Mouse (Mus musculus) lung, postnatal 0 days (tissue): Measurements from ENCODE around the gene Hivep3. TPM values are rescaled to one million over a fixed set of nuclear protein-coding genes. Genes with fewer than 3 reads are reported as not detected.

Experiments
- ATAC-seq: fragments of 200-750 bp; cut with Nextera tagmentation; 2 replicates; pipeline ENCODE4 v1.8.0; 2017; ENCODE audit warnings: moderate library complexity
- DNase-seq: peaks from one replicate; pipeline ENCODE4 v3.0.0-alpha.2; 2016; ENCODE audit warnings: low spot score
- H3K27ac ChIP-seq: fragments of 300-500 bp; sonication (generic); 2 replicates; pipeline ENCODE4 v1.5.1; 2014; ENCODE audit warnings: antibody characterized with exemption, mild to moderate bottlenecking, low read length, mixed read lengths
- H3K27me3 ChIP-seq: fragments of 300-500 bp; sonication (generic); replicated peaks from 2 replicates; pipeline ENCODE4 v1.6.1; 2014; ENCODE audit warnings: low read length, mixed read lengths; ENCODE audit not compliant: insufficient read depth
- H3K36me3 ChIP-seq: fragments of 300-500 bp; sonication (generic); 2 replicates; pipeline ENCODE4 v1.6.1; 2014; ENCODE audit warnings: low read length, mixed read lengths; ENCODE audit not compliant: insufficient read depth
- H3K4me1 ChIP-seq: fragments of 300-500 bp; sonication (generic); 2 replicates; pipeline ENCODE4 v1.6.1; 2014; ENCODE audit warnings: antibody characterized with exemption, low read depth, low read length, mixed read lengths; ENCODE audit not compliant: insufficient read depth
- H3K4me2 ChIP-seq: fragments of 300-500 bp; sonication (generic); replicated peaks from 2 replicates; pipeline ENCODE4 v1.6.1; 2014; ENCODE audit warnings: low read depth, mild to moderate bottlenecking, low read length, moderate library complexity, mixed read lengths
- H3K4me3 ChIP-seq: fragments of 300-500 bp; sonication (generic); 2 replicates; pipeline ENCODE4 v1.5.1; 2014; ENCODE audit warnings: low read depth, low read length
- H3K9ac ChIP-seq: fragments of 300-500 bp; sonication (generic); replicated peaks from 2 replicates; pipeline ENCODE4 v1.6.1; 2014; ENCODE audit warnings: low read depth, mild to moderate bottlenecking
- H3K9me3 ChIP-seq: fragments of 300-500 bp; sonication (generic); 2 replicates; pipeline ENCODE4 v1.6.1; 2016; ENCODE audit warnings: low read length, mixed read lengths
- CTCF ChIP-seq: IDR thresholded peaks from 2 replicates; pipeline ENCODE4 v1.5.1; 2016; ENCODE audit warnings: antibody characterized with exemption, mild to moderate bottlenecking
- EP300 ChIP-seq: IDR thresholded peaks from 2 replicates; pipeline ENCODE4 v1.6.1; 2016; ENCODE audit warnings: antibody characterized with exemption, mild to moderate bottlenecking, control low read depth
- WGBS: fragments of 180-500 bp; shearing (Covaris S2); extraction: QIAGEN DNeasy Blood & Tissue Kit; methylation state at CpG from one replicate; pipeline ENCODE4 v1.1.7; 2014; 5-methylcytosine and 5-hydroxymethylcytosine counted together
- polyA plus RNA-seq: library from polyadenylated mRNA; unstranded; fragments of >200 nt; fragmentation: Nextera tagmentation; extraction: Ambion mirVana; gene quantifications from 2 replicates; pipeline ENCODE4 v1.2.1, GENCODE M21; 2015

The Hivep3 gene
- polyA plus RNA-seq, 1 experiment from 2014 or later = 30.7 TPM

- no peak for TF ChIP-seq CTCF
- no peak for TF ChIP-seq EP300
- H3K9me3 ChIP-seq = no peaks in the 10 kb centered on the region
- WGBS = 87% methylated on average over 3 of the region's 3 CpGs
These were observed 42.3 kb downstream of the Hivep3 start for GRCm38 (mm10) chr4:119775913-119776312.

GRCm38 (mm10) chr4:119777146-119777545 is 43.6 kb downstream of the Hivep3 start:
- no peak overlapping the region for H3K27ac ChIP-seq
- H3K4me1 ChIP-seq = no peaks in the 10 kb centered on the region
- H3K36me3 ChIP-seq = no peaks in the 10 kb centered on the region
- H3K9ac ChIP-seq = no peak overlapping the region
- no peak for DNase-seq
- no peak for TF ChIP-seq EP300
- TF ChIP-seq CTCF = no peak
- H3K9me3 ChIP-seq = no peaks in the 10 kb centered on the region
- H3K27me3 ChIP-seq = no peaks in the 10 kb centered on the region
- no peak overlapping the region for H3K4me2 ChIP-seq
- 81% methylated on average over 3 of the region's 3 CpGs for WGBS
- ATAC-seq = no peak
- H3K4me3 ChIP-seq = no peak overlapping the region

More at GRCm38 (mm10) chr4:119775913-119776312, 42.3 kb downstream of the Hivep3 start:
- no peaks in the 10 kb centered on the region for H3K27me3 ChIP-seq
- H3K36me3 ChIP-seq = no peaks in the 10 kb centered on the region
- DNase-seq = no peak
- no peak overlapping the region for H3K4me2 ChIP-seq
- H3K4me1 ChIP-seq = no peaks in the 10 kb centered on the region
- no peak overlapping the region for H3K9ac ChIP-seq
- no peak overlapping the region for H3K27ac ChIP-seq
- H3K4me3 ChIP-seq = no peak overlapping the region
- no peak for ATAC-seq

DNA sequence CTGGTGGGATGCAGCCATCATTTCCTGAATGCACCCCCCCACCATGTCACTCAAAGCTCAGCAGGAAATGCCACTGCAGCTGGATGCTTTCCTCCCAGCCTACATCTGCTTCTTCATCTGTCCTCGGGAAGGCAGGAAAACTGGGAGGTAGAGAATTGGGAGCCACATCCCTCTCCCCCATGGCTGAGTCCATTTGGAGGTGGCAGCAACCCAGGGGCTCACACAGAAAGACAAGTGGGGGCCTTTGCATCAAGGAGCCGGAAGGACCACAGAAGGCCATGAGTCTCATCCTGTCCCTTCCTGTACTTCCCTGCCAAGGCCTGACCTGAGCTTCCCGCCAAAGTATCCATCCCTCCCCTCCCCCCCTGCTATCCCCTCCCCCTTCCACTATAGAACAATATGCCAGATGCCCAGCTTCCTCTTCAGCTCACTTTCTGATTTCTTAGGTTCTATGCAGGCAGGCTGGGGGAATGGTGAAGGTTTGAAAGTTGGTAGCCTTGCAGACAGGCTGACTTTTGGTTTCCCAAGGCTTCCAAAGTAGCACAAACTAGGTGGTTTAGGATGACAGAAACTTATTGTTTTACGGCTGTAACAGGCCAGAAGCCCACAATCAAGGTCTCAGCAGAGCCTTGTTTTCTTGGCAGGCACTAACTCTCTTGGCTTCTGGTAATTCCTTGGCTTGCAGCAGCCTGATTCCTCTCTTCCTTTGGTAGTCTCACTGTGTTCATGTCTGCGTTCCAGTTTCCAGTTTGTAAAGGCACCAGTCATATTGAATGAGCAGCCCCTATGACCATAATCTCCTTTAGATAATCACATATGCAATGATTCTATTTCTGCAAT is 46.2 kb downstream of the Hivep3 start:
- Histone ChIP-seq H3K4me2 (no peak overlapping the region), H3K36me3 (no peaks in the 10 kb centered on the region), H3K4me3 (no peak overlapping the region), H3K27me3 (no peaks in the 10 kb centered on the region), H3K27ac (no peak overlapping the region), H3K4me1 (no peaks in the 10 kb centered on the region), H3K9ac (no peak overlapping the region), H3K9me3 (no peaks in the 10 kb centered on the region)
- no peak for DNase-seq
- 40% methylated on average over 5 of the region's 5 CpGs for WGBS
- ATAC-seq = no peak
- no peak for TF ChIP-seq EP300
- TF ChIP-seq CTCF = no peak

DNA sequence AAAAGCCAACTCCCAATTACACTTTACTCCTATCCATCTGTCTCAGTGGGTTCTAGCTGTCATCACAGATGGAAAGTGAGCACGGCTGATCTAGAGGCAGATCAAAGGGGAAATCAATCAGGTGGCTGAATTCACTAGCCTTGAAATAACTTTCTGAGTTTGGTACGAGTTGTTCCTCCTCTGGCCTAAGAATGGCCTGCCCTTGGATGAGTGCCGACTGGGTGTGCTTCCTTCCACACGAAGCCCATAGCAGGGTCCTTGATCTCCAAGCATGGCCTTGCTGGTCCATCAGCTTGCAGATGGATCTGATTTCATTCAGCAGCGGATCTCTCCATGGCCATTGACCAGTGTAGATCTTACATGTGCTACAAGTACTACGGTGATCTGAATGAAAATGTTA is 47.3 kb downstream of the Hivep3 start:
- no peak overlapping the region for H3K9ac ChIP-seq
- ATAC-seq (no peak), DNase-seq (no peak)
- no peaks in the 10 kb centered on the region for H3K4me1 ChIP-seq
- H3K36me3 ChIP-seq = no peaks in the 10 kb centered on the region
- TF ChIP-seq CTCF (no peak), EP300 (no peak)
- WGBS = 83% methylated on average over 6 of the region's 6 CpGs
- H3K9me3 ChIP-seq = no peaks in the 10 kb centered on the region
- H3K4me3 ChIP-seq = no peak overlapping the region
- no peak overlapping the region for H3K27ac ChIP-seq
- H3K4me2 ChIP-seq = no peak overlapping the region
- H3K27me3 ChIP-seq = no peaks in the 10 kb centered on the region

GRCm38 (mm10) chr4:119784959-119785358 is 51.4 kb downstream of the Hivep3 start:
- H3K27me3 ChIP-seq = no peaks in the 10 kb centered on the region
- WGBS = 83% methylated on average over 3 of the region's 3 CpGs
- no peak for DNase-seq
- H3K4me2 ChIP-seq = no peak overlapping the region
- H3K9me3 ChIP-seq = no peaks in the 10 kb centered on the region
- no peak for ATAC-seq
- no peak overlapping the region for H3K27ac ChIP-seq
- H3K4me3 ChIP-seq = no peak overlapping the region
- H3K36me3 ChIP-seq = no peaks in the 10 kb centered on the region
- H3K4me1 ChIP-seq = no peaks in the 10 kb centered on the region
- no peak overlapping the region for H3K9ac ChIP-seq
- no peak for TF ChIP-seq CTCF
- TF ChIP-seq EP300 = no peak

- no peak for DNase-seq
- H3K4me3 ChIP-seq = no peak overlapping the region
These were observed 52.7 kb downstream of the Hivep3 start for GRCm38 (mm10) chr4:119786307-119786706.

More at GRCm38 (mm10) chr4:119786307-119786706, 52.7 kb downstream of the Hivep3 start:
- no peak overlapping the region for H3K9ac ChIP-seq
- no peak overlapping the region for H3K4me2 ChIP-seq
- 71% methylated on average over 2 of the region's 2 CpGs for WGBS
- no peaks in the 10 kb centered on the region for H3K9me3 ChIP-seq
- no peaks in the 10 kb centered on the region for H3K36me3 ChIP-seq
- no peak overlapping the region for H3K27ac ChIP-seq
- H3K4me1 ChIP-seq = no peaks in the 10 kb centered on the region
- no peaks in the 10 kb centered on the region for H3K27me3 ChIP-seq
- TF ChIP-seq CTCF (no peak), EP300 (no peak)
- no peak for ATAC-seq
